In the genomic region with DNA sequence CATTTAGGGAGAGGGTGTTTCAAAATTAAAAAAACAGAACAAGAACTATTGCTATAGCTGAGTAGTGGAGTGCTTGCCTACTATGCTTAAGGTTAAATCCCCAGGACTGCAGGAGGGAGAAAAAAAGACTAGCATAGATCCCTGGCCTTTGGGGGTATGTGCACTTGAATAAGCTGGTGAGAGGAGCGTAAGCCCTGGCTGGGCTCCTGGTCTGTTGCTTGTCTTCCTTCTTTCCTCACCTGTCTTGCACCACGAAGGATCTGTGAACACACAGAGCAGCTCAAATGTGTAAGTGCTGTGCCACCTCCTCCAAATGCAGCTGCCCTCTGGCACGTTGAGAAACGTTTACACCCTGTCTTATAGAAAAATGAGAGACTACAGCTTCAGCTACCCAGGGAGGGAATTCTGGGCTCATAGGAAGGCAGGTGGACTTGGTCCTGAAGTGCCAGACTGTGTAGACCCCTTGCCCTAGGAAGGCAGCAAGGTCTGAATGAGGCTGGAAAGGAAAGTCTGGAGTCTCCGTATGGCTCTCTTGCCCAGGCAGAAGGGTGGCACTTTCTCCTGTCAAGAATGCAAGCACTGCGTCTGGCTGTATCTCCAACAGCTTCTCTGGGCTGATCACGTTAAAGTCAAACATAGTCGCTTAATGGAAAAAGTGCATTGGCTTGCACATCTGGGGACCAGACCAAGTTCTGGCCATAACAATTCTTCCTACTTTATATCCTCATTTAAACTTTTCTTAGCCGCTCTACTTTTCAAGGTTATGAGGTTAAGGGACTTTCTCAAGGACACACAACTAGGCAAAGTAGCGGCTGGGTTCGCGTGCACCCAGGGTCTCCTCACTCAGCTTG, we compare ENCODE assay signal across 9 mouse cellular contexts. TPM values are rescaled to one million over a fixed set of nuclear protein-coding genes. Genes with fewer than 3 reads are reported as not detected.
DNase-seq lines count a peak whose midpoint lies in the region; ATAC-seq and TF ChIP-seq lines count a peak whose summit lies in the region.
"Had no signal": no experiment of that assay in that cellular context is flagged by ENCODE, and none has a peak within 500 bp of the region (broad histone marks: within the 10 kb centered on the region; RNA-seq: fewer than 3 reads in every experiment).

No protein-coding gene starts in this region.

- H3K9ac ChIP-seq in ES-E14 (ENCODE audit: insufficient read depth, low read depth, low read length, poor library complexity, severe bottlenecking) = peak overlapping the region; percentile 46; the same call in 1 of the 2 replicates
- H3K9ac ChIP-seq in embryonic facial prominence, embryonic 14.5 days (ENCODE audit: low read depth, low read length) = peak overlapping the region; percentile 95; the same call in 1 of the 2 replicates
- H3K9ac ChIP-seq in midbrain, embryonic 13.5 days (replicated peaks) = peak overlapping the region; percentile 97; the same call in 1 of the 2 replicates

- WGBS in embryonic facial prominence, embryonic 14.5 days = 14% methylated on average over 12 of the region's 12 CpGs
- WGBS in midbrain, embryonic 13.5 days = 20% methylated on average over 12 of the region's 12 CpGs

- H3K4me2 ChIP-seq in embryonic facial prominence, embryonic 14.5 days (ENCODE audit: low read depth, low read length) = peak overlapping the region; percentile 82
- peak overlapping the region; percentile 79 for H3K4me2 ChIP-seq in midbrain, embryonic 13.5 days (replicated peaks)

- ATAC-seq in embryonic facial prominence, embryonic 14.5 days (ENCODE audit: low read depth) = 0 out of 2 replicates have a peak, but pooled peaks have one; percentile 30
- ATAC-seq in midbrain, embryonic 13.5 days = peak; percentile 41

- H3K36me3 ChIP-seq in ES-E14 (ENCODE audit: control insufficient read depth, insufficient read depth, low read length, poor library complexity, severe bottlenecking) = no peaks in the 10 kb centered on the region
- H3K36me3 ChIP-seq in embryonic facial prominence, embryonic 14.5 days (ENCODE audit: control insufficient read depth, insufficient read depth, low read length) = no peaks in the 10 kb centered on the region
- H3K36me3 ChIP-seq in midbrain, embryonic 13.5 days = no peaks in the 10 kb centered on the region

- peaks cover 0 to 5% of the 10 kb centered on the region in 2 experiments; a peak in 1 of 4 replicates for H3K4me1 ChIP-seq in ES-E14 (ENCODE audit: control insufficient read depth in 2 of 2, insufficient read depth in 2 of 2, low read length in 2 of 2, poor library complexity in 1 of 2)
- peaks cover 14% of the 10 kb centered on the region for H3K4me1 ChIP-seq in embryonic facial prominence, embryonic 14.5 days (ENCODE audit: control insufficient read depth, insufficient read depth, low read length)
- H3K4me1 ChIP-seq in midbrain, embryonic 13.5 days (replicated peaks) = peaks cover 19% of the 10 kb centered on the region

- no peaks in the 10 kb centered on the region for H3K9me3 ChIP-seq in ES-E14 (ENCODE audit: control insufficient read depth, insufficient read depth, low read depth, low read length)
- H3K9me3 ChIP-seq in embryonic facial prominence, embryonic 14.5 days (ENCODE audit: control insufficient read depth, low read length) = no peaks in the 10 kb centered on the region
- no peaks in the 10 kb centered on the region for H3K9me3 ChIP-seq in midbrain, embryonic 13.5 days

- peak overlapping the region in 1 of 2 experiments; percentile 65; a peak in 2 of 4 replicates for H3K4me3 ChIP-seq in ES-E14 (ENCODE audit: insufficient read depth in 1 of 2, low read depth in 1 of 2, low read length in 2 of 2, poor library complexity in 1 of 2, severe bottlenecking in 1 of 2)
- peak overlapping the region; percentile 94 for H3K4me3 ChIP-seq in embryonic facial prominence, embryonic 14.5 days (ENCODE audit: low read depth, low read length)
- peak overlapping the region; percentile 93 for H3K4me3 ChIP-seq in midbrain, embryonic 13.5 days (replicated peaks)

- in situ Hi-C loops in ES-E14 (cut with MboI; ENCODE audit: low sequenced_read_pairs in 2 of 2, unreplicated experiment in 2 of 2) = no loop called here

- DNase-seq in kidney, adult 11 months = peak; percentile 31
- no peak for DNase-seq in kidney, postnatal 25 days
- DNase-seq in ES-E14 (ENCODE audit: low read depth, low spot score) = no peak
- DNase-seq in embryonic facial prominence, embryonic 14.5 days (ENCODE audit: low spot score) = peak; percentile 49
- peak; percentile 33 for DNase-seq in hindlimb bud, embryonic 11.5 days (ENCODE audit: extremely low spot score, low read depth, low spot score)
- DNase-seq in B cell, adult 2 months = no peak
- no peak for DNase-seq in layer of hippocampus, adult 11-12 months (ENCODE audit: low spot score)

- H3K27ac ChIP-seq in ES-E14 (ENCODE audit: insufficient read depth, low read depth, low read length, poor library complexity, severe bottlenecking) = no peak overlapping the region
- H3K27ac ChIP-seq in embryonic facial prominence, embryonic 14.5 days (replicated peaks; ENCODE audit: low read depth, low read length) = peak overlapping the region; percentile 45
- H3K27ac ChIP-seq in midbrain, embryonic 13.5 days = no peak overlapping the region

- no peaks in the 10 kb centered on the region for H3K27me3 ChIP-seq in embryonic facial prominence, embryonic 14.5 days (replicated peaks; ENCODE audit: control insufficient read depth, insufficient read depth, low read length)
- H3K27me3 ChIP-seq in midbrain, embryonic 13.5 days = no peaks in the 10 kb centered on the region

TF ChIP-seq in ES-E14, 5 proteins besides CTCF, POLR2A, EP300 and RAD21:
- TF ChIP-seq CHD2 (IDR thresholded peaks at IDR 0.05; ENCODE audit: low read depth, low read length) (no peak), ZNF384 (IDR thresholded peaks at IDR 0.05; ENCODE audit: low read depth, low read length) (no peak)

RNA-seq across cellular contexts. Expression of a gene that starts 0.7 kb away (rescaled TPM):
- 29.0 and 38.8 TPM in 2 replicates for total RNA-seq in ES-E14 (2012; rRNA removed)
- 29.4 and 31.8 TPM in 2 replicates for polyA plus RNA-seq in embryonic facial prominence, embryonic 14.5 days (2014; fragmentation: Nextera tagmentation; extraction: Ambion mirVana)
- polyA plus RNA-seq in midbrain, embryonic 13.5 days (2015; fragmentation: Nextera tagmentation; extraction: Ambion mirVana) = 74.0 and 77.2 TPM in 2 replicates

RNA-seq across cellular contexts. Expression of a gene that starts 31.5 kb away (rescaled TPM):
- total RNA-seq in ES-E14 (2012; rRNA removed) = not detected in 2 replicates
- 0.50 and 0.83 TPM in 2 replicates for polyA plus RNA-seq in embryonic facial prominence, embryonic 14.5 days (2014; fragmentation: Nextera tagmentation; extraction: Ambion mirVana)
- polyA plus RNA-seq in midbrain, embryonic 13.5 days (2015; fragmentation: Nextera tagmentation; extraction: Ambion mirVana) = 0.19 TPM in 1 of 2 replicates, not detected in the other
- total RNA-seq: layer of hippocampus, adult 18-20 months had no signal

Comparison
In these comparisons a context has a peak if more than half of its experiments do, and no peak if none do; other contexts are left out.
1. DNase-seq: peak in kidney, adult 11 months (single experiment), embryonic facial prominence, embryonic 14.5 days (single experiment) and hindlimb bud, embryonic 11.5 days (single experiment); none in kidney, postnatal 25 days (0 of 2), ES-E14 (single experiment), B cell, adult 2 months (0 of 2) and layer of hippocampus, adult 11-12 months (single experiment).
2. H3K9ac ChIP-seq: peak in every context shown above with its lines; median percentile 97 in midbrain, embryonic 13.5 days; 95 in embryonic facial prominence, embryonic 14.5 days; 46 in ES-E14.